Mouse (Mus musculus) spleen, postnatal 10 days (tissue): ENCODE measurements around the gene Il22ra1.

Experiments used
- DNase-seq, 2 experiments: peaks; one replicate each; pipeline ENCODE4 v3.0.0; 2021 to 2022; ENCODE audit warnings: low spot score in 2 of 2

Gene Il22ra1

DNA sequence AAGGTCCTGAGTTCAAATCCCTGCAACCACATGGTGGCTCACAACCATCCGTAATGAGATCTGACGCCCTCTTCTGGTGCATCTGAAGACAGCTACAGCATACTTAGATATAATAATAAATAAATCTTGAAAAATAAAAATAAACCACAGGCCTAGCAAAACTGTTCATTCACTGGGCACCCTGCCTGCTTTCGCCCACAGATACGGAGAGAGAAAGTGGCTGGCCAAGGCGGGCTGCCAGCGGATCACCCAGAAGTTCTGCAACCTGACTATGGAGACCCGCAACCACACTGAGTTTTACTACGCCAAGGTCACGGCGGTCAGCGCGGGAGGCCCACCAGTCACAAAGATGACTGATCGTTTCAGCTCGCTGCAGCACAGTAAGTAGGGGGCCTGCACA lies 5.9 kb downstream of the Il22ra1 start:
- no peak for DNase-seq

DNA sequence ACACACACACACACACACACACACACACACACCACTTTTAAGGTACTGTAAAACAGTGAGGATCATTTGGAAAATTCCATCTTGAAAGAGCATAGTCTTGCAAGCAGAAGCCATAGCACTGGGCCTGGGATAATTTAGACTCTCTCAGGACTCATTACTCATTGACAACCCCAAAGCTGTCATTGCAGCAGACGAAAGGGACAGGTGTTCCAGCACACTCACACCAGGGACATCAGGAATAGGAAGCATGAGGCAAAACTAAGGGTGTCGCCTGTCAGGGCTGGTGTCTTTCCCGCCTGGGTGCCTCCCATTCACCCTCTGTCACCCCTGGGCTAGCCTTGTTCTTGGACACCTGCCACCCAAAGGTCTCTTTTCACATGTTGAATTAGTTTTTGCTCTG lies 8.9 kb downstream of the Il22ra1 start:
- no peak for DNase-seq

GRCm38 (mm10) chr4:135738237-135738636 lies 10.3 kb downstream of the Il22ra1 start:
- DNase-seq, result no peak

- DNase-seq, result no peak
Measured at GRCm38 (mm10) chr4:135739148-135739547, 11.2 kb downstream of the Il22ra1 start.

- peak in 1 of 2 experiments; percentile 60 for DNase-seq
Measured at GRCm38 (mm10) chr4:135739672-135740071, 11.7 kb downstream of the Il22ra1 start.

- no peak for DNase-seq
Measured at GRCm38 (mm10) chr4:135743520-135743919, 15.5 kb downstream of the Il22ra1 start.

DNA sequence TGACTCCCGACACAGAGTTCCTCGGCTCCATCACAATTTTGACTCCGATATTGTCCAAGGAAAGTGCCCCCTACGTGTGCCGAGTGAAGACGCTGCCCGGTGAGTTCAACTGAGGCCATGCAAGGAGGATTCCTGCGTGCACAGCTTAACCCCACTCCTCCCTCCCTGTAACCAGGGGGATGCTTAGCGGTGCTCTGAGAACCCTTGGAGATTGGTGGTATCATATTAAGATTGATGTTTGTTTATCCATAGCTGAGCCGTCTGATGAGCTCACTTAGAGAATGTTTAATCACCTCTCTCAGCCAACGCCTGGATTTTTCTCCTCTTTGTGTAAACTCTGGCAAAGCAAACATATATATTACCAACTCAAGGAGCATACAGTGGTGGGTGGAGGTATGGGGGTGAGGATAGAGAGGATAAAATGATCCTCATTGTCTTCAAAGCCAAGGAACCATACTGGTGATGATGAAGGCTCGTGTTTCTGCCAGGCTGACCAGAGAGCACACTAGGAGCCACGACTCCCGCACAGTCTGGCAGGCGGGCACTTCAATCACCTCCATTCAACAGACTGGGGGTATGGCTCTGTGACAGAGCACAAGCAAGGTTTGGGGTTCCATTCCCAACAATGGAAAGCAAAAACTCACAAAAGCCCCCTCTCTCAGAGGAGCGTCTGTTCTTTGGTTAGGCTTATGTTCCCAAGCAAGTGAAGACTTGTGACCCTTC lies 16.9 kb downstream of the Il22ra1 start:
- DNase-seq, result no peak

DNA sequence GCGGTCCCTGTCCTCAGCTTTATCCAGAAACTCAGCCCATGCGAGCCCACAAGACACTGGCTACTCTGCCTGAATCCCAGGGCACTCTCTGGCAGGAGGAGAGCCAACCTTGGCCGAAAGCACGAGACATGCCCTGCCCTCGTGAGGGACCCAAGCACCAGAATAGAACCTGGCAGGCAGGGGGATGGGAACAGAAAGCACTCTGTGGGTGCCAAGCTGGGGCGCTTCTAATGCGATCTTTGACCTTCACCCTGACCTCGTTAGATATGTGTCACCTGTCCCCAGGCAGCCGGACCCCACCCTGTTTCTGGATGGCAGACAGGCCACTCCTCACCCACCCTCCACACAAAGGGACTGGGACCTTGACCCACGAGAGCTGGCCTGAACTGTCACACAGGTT lies 17.6 kb downstream of the Il22ra1 start:
- DNase-seq, result no peak

DNA sequence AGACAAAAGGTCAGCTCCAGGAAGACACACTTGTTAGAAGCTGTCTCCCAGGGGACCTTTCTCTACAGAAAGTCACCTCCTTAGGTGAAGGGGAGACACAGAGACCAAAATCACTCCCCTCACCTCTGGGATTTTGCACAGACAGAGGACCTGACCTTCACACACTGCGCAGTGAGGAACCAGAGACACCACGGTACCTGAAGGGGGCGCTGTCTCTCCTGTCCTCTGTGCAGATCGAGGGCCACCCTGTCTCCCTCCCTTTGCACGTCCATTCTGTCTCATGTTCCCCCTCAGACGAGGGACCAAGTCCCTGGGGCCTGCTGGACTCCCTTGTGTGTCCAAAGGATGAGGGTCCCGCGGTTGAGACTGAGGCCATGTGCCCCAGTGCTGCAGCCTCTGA lies 22.9 kb downstream of the Il22ra1 start:
- DNase-seq, result peak in 1 of 2 experiments; percentile 36

GRCm38 (mm10) chr4:135752106-135752778 lies 24.3 kb downstream of the Il22ra1 start:
- no peak for DNase-seq

- no peak for DNase-seq
Measured at GRCm38 (mm10) chr4:135752779-135753164, 24.8 kb downstream of the Il22ra1 start.

DNA sequence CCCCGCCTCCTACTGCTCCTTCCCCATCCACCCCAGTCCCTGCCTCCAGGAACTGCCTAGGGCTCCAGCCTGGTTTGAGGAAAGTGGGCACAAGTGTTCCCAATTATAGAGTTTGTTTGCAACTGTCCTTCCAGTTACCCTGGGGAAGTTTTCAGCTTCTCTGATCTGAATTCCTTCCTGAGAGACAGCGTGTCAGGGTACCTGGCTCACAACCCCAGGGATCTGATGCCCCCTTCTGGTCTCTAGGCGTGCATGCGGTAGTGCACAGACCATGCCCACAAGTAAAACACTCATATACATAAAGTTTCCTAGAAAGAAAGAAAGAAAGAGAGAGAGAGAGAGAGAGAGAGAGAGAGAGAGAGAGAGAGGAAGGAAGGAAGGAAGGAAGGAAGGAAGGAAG lies 30.4 kb downstream of the Il22ra1 start:
- no peak for DNase-seq

DNA sequence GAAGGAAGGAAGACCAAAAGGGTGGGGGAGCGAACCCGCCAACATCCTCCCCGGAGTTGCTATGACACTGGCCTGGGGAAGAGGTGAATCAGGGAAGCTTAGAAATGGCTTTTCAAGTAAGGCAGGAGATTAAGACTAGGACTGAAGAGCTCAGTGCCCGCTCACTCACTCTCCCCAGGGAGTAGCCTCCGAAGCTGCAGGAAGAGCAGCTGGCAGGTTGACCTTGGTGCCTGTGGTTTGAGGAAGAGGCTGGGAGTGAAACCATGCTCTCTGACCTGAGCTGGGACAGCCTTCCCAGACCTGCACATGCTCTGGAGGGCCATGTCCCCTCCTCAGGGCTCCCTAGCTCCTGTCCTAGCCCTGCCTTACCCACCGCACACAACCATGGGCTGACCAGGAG lies 30.9 kb downstream of the Il22ra1 start:
- DNase-seq, result no peak

DNA sequence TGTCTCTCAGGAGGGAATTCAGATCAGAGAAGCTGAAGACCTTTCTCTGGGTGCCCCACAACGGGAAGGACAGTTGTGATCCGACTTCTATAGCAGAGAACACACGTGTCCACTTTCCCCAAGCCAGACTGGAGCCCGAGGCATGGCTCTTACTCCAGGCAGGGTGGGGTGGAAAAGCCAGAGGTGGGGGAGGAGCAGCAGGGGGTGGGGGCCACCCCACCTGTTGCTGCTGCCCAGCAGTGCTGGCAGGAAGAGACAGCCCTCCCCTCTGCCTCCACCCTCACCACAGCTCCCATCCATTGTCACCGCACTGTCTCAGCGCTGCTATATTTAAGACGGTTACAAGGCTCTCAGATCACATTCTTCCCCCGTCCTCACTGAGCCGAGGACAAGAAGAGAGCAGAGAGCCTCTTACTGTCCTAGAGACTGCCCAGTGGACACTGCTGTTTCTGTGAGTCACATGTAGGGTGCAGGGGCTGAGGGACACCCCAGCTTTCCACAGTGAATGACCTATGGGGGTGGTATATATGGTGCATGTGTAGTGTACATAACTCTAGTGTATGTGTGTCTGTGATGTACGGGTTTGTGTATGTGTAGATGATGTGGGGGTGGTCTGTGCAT lies 31.5 kb downstream of the Il22ra1 start, which contains the start of gene Myom3:
Gene Myom3 (plus strand): TSS at position 360 of the 621 bp plus-strand sequence.
- DNase-seq, result no peak

GRCm38 (mm10) chr4:135761048-135761447 lies 33.1 kb downstream of the Il22ra1 start:
- no peak for DNase-seq

- no peak for DNase-seq
Measured at GRCm38 (mm10) chr4:135761569-135761968, 33.6 kb downstream of the Il22ra1 start.

DNA sequence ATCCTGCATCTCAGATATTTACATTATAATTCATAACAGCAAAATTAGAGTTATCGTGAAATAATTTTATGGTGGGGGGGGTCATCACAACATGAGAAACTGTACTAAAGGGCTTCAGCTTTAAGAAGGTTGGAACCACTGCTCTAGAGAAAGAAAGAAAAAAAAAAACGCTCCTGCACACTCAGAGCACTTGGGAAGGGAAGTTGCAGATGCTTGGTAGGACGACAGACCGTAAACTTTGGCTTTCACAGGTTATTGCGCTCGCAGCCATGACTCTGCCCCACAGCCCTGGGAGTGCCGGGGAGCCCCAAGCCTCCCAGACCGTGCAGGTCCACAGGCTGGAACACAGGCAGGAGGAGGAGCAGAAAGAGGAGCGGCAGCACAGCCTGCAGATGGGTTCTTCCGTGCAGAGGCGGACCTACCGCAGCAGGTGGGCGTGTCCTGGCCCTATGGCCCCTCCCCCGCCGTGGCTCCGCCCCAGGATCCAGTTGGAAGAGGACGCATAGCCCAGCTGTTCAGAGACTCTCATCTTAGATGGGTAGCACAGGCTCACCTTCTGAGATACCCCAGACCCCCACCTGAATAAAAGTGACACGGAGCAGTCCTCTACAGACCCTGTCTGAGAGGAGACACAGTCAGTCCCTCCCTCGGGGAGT lies 34.4 kb downstream of the Il22ra1 start:
- peak; percentile 46 to 75 for DNase-seq

- no peak for DNase-seq
Measured at GRCm38 (mm10) chr4:135764700-135765099, 36.7 kb downstream of the Il22ra1 start.

GRCm38 (mm10) chr4:135765707-135766106 lies 37.7 kb downstream of the Il22ra1 start:
- DNase-seq, result no peak

GRCm38 (mm10) chr4:135766976-135767375 lies 39.0 kb downstream of the Il22ra1 start:
- no peak for DNase-seq

DNA sequence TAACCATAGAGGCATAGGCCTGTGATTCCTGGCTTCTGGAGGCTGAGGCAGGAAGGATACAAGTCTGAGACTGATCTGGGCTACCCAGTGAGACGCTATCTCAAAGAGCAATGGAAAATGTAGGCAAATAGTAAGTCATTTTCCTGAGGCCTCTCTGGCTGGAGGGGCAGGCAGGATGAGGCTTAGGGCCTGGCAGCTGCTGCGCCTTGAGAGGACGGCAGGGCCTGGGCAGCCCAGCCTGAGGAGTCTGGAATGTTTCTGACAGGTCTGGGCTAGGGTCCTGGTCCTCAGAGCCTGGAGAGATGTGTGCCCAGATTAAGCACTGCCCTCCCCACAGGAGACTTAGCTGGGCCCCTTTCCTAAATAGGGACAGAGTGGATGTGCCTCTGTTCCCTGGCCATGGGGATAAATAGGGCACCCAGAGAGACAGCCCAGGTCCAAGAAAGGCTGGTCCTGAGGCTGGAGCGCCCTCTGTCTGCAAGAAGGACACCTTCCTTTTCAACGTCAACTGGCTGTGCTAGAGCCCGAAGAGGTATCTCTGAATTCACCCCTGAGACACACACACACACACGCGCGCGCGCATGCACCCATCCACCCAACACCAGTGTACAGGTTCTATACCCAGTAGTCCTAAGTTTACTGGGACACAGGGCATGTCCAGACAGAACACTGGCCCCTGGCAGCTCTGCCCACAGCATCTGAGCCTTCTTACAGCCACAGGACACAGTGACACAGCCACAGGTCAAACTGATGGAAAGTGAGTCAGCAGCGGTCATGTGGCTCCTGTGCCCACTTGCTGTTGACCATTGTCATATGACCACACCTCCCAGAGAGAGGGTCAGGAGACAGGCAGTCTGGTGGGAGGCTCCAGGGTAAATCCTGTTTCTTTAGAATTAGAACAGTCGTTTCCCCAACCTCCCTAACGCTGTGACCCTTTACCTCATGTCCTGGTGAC lies 40.9 kb downstream of the Il22ra1 start:
- DNase-seq, result peak in 1 of 2 experiments; percentile 58
